Mouse (Mus musculus) embryo, embryonic 10.5 days (tissue): ENCODE results near the gene Eml3.
"Not testable (repeated sequence)": the region's sequence is repeated elsewhere in the genome, so short reads cannot be mapped to it uniquely, and the experiment has no call there.

Experiments used
- DNase-seq: peaks from one replicate; pipeline ENCODE4 v3.0.0-alpha.2; 2015; ENCODE audit warnings: low spot score

Gene Eml3

DNA sequence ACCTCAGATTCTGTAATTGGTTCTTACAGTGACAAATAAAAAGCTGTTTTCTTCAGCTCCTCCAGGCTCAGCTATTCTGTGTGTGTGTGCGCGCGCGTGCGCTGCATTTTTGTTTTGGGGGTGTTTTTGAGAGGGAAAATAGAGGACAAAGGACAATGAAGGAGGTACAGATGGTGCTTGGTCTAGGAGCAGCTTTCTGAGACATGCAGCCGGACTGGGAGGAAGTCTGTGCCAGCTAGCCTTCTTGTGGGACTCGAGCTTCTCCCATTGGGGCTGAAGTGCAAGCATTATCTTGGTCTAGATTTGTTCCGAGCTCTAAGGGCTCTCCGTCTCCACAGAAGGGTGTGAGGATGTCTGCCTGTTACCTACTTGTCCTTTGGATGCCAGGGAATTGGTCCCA, 22.9 kb downstream of the Eml3 start:
- DNase-seq: no peak

DNA sequence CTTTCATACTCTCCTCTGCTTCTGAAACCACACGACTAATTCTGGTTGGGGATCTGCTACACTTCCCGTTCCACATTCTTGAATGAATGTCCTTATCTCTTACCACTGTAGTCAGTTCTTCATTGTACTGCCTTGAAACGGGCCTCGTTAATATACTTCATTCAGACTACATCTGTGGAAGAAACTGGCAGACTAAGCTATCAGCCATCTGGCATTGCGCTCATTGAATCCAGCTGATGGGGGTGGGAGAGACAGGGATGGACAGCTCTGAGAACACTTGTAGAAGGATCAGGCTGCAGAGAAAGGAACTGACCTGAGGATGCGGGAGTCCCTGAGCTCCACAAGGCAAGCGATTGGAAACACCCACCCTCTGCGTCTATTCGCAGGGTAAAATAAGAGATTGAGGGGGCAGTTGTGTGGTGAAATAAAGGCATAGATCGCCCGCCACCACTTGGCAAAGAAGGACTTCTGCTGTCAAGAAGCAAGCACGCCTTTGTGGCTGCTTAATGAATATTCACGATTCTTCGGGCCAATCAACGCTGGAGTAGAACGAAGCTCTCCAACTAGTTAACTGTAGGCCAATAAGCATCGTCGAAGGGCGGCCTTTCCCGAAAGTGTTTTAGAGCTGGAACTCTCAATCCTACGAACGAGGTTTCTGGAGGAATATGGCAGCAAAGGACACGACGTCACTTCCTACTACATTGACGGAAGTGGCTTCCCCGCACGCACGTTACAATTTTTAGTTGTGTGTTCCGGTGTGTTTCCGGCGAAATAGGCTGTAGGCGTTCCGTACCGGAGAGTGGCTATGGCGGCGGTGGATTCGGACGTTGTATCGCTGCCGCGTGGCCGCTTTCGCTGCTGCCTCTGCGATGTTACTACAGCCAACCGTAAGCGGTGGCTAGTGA, 24.0 kb downstream of the Eml3 start, which contains the start of gene Tut1:
TSS of gene Tut1 (plus strand) at position 713 of the 905 bp plus-strand sequence.
- peak; percentile 99 for DNase-seq

DNA sequence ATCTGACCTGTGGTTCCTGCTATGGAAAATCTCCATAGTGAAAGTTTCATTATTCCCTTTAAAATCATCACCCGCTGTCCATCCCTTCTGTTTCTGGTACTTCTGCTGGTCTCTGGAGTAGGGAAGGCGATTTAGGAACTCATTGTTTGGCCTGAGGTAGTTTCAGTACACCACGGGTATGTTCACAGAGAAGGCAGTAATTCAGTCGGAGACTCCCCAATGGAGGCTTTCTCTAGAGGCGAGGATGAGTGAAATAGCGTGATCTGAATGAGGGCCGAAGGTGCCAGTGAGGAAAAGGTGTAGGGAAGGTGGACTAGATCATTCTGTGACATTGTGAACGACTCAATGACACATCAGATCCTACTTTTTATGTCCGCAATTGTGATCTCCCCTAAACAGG, 24.8 kb downstream of the Eml3 start:
- DNase-seq: no peak

DNA sequence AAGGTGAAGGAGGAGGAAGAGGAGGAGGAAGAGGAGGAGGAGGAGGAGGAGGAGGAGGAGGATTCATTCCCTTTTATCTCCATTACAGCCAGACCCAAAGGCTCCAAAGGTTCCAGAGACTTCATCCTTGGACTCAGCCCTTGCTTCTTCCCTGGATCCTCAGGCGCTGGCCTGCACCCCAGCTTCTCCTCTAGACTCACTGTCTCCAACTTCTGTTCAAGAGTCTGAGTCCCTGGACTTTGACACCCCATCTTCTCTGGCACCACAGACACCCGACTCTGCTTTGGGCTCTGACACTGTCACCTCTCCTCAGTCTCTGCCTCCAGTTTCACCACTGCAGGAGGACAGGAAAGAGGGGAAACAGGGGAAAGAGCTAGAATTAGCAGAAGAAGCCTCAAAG, 32.9 kb downstream of the Eml3 start:
- no peak for DNase-seq

DNA sequence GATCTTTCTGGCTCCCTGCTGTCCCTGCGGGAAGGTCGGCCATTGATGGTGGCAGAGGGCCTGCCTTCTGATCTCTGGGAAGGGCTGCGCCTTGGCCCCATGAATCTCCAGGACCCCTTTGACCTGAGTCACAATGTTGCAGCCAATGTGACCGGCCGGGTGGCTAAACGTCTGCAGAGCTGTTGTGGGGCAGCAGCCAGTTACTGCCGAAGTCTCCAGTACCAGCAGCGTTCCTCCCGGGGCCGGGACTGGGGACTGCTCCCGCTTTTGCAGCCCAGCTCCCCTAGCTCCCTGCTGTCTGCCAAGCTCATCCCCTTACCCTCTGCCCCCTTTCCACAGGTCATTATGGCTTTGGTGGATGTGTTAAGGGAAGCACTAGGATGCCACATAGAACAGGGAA, 35.7 kb downstream of the Eml3 start:
- no peak for DNase-seq

DNA sequence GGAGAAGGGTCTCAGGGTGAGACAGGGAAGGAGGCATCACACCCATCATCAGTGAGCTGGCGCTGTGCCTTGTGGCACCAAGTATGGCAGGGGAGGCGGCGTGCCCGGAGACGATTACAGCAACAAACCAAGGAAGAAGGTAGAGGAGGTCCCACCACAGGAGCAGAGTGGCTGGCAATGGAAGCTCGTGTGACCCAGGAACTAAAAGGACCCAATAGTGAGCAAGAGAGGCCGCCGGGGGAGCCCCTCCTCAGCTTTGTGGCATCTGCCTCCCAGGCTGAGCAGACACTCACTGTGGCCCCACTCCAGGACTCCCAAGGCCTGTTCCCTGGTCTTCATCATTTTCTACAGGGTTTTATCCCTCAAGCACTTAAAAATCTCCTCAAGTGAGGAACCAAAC, 36.4 kb downstream of the Eml3 start:
- no peak for DNase-seq

DNA sequence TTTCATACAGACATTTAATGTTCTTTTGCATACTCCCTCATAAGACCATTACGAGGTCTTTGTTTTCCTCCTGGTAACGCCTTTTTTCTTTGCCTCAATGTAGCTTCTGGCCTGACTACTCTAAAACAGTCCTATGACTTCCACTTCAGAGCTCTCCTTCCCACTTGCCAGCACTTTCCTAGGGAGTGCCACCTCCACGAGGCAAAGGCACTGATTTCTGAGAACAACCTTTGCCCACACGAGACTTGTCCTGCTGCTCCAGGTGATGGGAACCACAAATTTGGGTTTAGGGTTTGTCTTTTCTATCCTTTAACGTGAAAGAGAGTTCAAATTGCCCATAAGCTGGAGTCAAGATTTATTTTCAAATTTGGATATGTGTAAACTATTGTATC, 36.8 kb downstream of the Eml3 start:
- no peak for DNase-seq

DNA sequence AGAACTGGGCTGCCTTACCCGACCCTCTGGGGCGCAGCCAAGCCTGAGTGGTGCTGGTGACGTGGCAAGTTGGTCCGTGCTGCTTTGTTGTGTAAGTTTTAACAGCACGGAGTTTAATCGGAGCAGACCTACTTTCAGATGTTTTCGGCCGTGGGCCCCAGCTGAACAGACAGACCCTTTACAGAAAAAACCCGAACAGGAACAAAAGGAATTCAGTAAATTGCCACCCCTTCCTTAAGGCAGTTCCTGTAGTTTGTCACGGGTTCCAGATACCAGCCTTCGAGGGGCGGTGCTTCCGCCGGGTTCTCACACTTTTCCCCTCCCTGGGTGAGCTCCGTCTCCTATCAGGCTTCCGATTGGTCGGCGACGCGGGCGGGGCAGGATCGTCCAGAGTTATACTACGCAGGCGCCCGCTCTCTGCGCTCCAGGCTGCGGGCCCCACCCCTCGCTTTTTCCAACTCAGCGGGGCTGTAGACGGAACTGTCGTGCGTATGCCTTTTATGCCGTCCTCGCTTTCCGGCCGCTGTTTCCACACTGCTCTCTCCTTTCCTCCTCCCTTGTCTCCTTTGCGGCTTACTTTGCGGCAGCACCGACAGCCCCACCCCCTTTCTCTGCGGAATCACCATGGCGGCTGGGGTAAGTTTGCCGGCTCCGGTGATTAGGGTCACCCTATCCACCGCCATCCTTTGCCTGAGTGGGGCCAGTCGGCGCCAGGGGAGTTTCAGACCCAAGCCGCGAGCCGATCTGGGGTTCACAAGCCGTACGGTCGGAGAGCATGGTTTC, 37.4 kb downstream of the Eml3 start, which contains the start of gene Eef1g:
TSS of gene Eef1g (plus strand) at position 452 of the 783 bp plus-strand sequence.
- DNase-seq: peak; percentile 99

DNA sequence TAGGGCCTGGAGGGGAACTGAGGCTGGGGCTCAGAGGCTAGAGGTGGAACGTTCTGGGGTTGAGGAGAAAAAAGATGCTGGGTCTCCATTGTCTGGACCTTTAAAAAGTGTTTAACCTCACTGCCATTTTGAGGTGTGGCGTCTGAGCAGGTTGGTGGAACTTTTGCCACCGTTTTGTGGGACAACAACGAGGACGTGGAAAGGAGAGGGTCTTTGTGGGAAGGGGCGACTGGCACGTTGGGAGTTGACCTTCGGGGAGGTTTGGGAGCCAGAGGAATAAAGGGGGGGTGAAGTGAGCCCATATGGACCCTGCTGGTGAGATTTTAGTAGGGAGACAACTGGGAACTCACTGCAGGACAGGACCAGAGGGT, 38.0 kb downstream of the Eml3 start:
- no peak for DNase-seq

DNA sequence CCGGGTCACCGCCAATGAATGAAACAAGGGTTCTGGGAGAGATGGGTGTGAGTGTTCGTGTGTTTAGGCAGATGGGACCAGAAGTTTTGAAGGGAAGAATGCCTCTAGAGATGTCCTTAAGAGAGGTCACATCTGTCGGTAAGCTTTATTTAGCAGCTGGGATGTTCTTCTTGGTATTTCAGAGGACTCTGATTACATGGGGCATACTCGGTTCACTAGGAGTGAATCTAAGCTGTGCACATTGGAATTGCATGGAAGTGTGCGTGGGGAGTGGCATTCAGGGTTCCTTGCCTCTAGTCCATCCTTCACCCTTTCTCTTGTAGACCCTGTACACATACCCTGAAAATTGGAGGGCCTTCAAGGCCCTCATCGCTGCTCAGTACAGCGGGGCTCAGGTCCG, 38.5 kb downstream of the Eml3 start:
- no peak for DNase-seq

DNA sequence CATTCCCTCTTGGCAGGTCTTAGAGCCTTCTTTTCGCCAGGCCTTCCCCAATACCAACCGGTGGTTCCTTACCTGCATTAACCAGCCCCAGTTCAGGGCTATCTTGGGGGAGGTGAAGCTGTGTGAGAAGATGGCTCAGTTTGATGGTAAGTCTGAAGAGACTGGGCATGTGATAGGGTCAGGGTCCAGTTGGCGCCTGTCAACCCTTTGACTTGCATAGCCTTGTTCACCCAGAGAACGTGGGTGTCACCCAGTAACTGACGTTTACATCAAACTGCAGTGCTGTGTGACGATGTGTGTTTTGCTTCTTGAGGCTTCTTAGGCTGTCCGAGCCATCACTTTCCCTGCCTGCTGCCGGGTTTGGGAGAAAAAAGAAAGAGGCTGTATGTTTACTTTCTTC, 43.1 kb downstream of the Eml3 start:
- DNase-seq: not testable (repeated sequence)

DNA sequence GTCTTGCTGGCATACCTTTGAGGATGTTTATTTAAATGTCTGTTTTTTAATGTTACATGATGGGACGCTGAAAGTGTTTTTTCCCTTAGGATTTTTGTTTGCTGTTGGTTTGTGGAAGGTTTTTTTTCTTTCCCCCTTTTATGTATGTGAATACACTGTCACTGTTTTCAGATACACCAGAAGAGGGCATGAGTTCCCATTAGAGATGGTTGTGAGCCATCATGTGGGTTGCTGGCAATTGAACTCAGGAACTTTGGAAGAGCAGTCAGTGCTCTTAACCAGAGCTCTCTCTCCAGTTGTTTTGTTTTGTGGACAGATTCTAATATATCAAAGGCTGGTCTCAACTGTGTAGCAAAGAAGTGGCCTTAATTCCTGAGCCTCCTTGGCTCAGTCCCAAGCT, 45.3 kb downstream of the Eml3 start:
- DNase-seq: no peak

DNA sequence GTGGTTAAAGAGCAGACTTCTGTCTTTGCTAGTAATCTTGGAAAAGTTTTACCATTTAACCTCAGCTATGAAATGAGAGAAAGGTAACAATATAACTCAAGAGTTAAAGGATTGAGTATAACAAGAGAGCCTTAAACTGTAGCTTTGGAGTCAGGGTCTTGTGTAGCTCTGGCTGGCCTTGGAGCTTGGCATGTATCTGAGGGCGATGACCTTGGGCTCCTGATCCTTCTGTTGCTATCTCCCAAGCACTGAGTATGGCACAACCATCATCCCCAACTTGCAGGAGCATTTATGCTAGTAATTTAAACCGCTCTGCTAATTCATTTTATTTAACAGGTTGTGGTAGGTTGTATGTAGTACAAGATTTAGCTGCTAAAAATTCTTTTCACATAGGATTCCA, 46.1 kb downstream of the Eml3 start:
- no peak for DNase-seq

DNA sequence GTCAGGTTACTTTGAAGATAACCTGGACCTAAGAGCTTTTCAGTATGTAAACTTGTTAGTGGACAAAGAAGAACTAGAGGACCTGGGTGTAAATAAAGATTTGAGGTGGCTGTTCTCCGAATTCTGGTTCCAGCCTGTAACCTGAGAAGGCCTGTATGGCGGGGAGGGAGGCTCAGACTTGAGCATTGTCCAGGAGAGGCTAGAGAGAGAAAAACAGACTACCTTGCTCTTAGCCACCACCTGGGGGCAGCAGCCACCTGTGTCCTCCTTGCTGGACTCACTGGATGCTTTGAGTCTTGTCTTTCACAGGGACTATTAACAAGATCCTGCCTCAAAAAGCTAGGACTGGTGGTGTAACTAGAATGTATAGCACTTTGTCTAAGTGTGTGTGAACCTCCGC, 47.2 kb downstream of the Eml3 start:
- DNase-seq: peak; percentile 75

DNA sequence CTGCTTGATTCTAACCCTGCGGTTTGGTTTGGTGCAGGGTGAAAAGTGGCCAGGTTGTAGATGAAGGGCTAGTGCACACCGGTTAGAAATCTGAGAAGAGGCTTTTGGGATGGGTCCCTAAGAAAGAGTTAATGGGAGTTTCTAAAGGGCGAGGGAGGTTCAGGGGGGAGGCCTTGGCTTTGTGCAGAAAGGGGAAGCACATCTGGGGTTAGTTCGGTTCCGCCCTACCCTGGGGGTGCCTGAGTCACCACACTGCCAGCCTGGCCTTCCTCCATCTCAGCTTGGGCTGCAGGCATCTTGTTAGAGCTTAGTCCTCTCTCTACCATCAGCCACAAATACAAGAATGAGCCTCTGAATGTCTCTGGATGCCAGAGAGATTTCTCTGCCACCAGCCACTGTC, 51.4 kb downstream of the Eml3 start:
- DNase-seq: no peak

DNA sequence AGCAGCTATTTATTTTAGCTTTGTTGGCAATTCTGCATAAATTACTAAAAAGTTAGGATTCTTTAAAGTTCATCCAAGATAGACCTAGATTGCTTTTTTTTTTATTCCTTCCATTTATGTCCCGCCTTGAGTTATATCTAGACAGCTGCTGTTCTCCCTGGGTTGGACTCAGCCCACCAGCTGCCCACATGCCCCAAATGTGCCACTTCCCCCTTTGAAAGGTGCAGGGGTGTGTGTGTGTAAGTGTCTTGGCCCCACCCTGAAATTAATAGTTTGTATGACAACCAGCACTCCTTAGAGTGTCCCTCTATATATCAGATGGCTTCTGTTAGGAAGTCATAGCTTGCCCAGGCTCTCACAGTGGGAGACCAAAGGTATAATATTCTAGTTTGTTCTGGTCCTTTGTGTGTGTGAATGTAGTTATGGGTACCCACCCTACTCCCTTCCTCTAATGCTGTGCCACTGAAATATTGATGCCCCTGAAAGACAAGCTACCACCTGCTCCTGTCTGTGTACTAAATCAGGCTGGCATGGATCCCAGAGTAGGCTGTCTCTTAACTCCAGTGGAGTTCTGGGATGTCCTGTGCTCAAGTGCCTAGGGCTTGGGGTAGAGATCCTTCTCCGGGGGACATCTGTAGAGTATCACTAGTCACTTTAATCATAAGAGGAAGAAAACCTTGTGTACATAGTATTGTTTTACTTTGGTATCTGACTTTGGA, 52.3 kb downstream of the Eml3 start:
- DNase-seq: no peak

DNA sequence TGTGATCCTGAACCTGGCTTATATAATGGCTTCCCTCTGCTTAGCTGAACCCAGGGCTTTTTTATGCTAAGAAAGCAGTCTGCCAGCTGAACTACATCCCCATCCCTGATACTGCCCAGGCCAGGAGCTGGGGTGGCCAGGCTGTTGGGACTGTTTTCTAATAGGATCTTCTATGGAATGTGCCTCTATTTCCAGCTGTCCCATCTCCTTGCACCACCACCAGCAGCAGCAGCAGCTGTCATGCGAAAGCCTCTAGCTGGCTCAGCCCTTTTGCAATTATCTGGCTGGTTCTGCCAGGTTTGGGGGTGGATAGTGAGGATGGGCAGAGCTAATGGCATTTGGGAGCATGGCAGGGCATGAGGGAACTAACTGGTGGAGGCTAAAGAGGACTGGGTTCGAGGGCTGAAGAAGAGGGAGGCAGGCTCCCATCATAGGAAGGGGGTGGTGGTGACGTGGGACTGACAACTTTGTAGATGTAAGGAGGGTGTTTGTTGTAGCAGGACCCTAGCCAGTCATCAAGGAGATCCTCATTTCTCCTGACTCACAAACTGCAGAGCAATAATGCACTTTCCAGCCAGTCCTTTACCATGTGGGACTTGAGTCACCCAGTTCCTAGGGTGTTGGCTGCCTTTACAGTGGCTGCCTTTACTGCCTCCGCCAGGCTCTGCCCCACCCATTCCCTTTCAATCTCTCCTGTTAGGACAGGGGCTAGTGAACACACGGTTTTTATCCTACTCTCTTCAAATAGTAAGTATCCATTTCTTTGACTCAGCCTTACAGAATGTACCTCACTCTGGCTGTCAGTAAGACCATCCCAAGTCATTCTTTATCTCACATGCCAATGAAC, 53.2 kb downstream of the Eml3 start:
- DNase-seq: no peak

DNA sequence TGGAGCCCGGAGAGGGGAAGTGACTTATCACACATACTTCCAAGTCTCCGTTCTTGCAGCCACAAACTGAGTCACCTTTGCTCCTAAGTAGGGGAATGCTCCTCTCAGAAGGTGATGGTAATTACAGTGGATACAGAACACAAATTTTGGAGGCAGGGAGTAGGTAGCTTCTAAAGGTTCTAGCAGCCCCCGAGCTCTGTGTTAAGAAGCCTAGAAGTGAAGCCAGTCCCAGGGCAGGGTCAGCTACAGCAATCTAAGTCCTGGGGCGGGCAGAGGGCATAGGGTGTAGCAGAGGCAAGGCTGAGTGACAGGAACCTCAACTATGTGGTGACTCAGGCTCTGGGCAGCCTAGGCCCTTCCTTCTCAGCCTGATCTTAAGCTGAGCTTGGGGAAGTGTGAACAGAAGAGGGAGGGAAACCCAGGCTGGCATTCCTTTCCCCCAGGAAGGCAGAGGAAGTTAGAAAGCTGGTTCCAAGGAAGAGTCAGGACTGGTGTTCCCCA, 53.8 kb downstream of the Eml3 start:
- no peak for DNase-seq

DNA sequence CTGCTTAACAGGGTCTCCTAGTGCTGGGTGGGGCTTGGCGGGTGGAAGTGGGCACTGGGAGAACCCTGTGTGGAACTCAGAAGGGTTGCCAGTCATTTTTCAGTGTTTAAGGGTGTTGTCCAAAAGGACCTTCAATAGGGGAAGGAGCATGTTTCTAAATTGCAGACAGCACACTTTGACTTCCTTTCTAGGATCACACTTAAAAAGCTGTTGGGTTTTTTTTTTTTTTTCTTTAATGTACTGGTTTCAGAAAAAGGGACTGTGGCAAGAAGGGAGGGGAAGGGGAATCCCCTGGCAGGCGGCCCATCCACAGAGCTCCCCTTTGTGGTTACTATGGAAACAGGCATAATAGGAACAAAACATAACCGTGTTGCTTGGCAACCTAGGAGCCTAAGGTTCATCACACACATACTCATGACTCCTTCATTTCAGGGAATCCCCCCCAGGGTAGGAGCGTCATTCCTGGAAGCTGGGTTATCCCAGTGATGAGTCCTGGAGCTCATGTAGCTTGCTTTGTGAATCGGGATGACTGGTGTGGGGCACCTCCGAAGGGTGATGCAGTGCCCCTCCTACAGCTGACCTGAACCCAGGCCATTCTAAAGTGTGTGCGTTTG, 55.0 kb downstream of the Eml3 start:
- peak; percentile 92 for DNase-seq

DNA sequence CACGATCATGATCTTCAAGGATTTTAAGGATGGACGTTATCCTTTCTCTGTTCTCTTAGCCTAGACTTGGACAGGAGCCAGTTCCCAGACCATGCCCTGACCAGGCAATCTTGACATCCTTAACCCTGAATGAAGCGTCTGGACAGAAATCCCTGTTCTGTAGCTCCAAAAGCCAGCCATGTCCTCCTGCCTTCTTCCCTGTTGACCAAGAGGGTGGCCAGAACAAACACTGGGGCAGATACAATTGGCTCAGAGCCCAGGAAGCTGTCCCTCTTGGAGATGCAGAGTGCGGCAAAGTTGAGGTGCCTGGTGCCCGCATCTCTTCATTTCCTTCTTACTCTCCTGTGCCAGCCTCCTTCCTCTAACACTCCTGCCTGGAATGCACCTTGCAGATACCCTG, 56.5 kb downstream of the Eml3 start:
- DNase-seq: no peak

DNA sequence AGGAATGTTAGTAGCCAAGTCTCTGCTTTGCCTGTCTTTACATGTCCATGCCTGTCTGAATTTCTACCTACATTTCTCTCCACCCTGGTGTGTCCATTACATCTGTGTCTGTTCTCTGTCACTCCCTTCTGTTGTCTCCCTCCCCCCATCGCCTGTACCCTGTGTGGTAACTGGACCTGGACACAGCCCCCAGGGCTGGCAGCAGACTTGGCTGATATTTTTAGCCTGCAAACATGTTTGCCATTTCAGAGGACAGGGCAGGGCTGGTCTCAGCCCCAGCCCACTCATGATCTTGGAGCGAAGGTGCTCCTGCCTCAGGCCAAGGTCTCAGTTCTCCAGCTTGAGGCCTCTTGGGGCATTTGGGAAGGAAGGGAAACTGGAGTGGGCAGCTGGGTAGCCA, 58.5 kb downstream of the Eml3 start:
- DNase-seq: no peak
